Mouse (Mus musculus) ovary, postnatal 10 days (tissue): ENCODE data around the gene Reg3d.
"Not testable (repeated sequence)": the region's sequence is repeated elsewhere in the genome, so short reads cannot be mapped to it uniquely, and the experiment has no call there.

Experiments used
- DNase-seq: peaks from one replicate; pipeline ENCODE4 v3.0.0; 2022; ENCODE audit warnings: low spot score

The Reg3d gene

GRCm38 (mm10) chr6:78378765-78379164 is at the start of gene Reg3d:
Gene Reg3d, minus strand, starts transcription at chr6:78378865.
- DNase-seq, result no peak

GRCm38 (mm10) chr6:78425497-78425896 is 46.8 kb upstream of the Reg3d start:
- DNase-seq, result no peak

- not testable (repeated sequence) for DNase-seq
These were observed 43.7 kb upstream of the Reg3d start, which contains the start of gene Reg1 for GRCm38 (mm10) chr6:78422411-78422810. Gene Reg1, plus strand, starts transcription at chr6:78422711.

GRCm38 (mm10) chr6:78395323-78395722 is 16.7 kb upstream of the Reg3d start, which contains the start of gene Reg2:
Gene Reg2, plus strand, starts transcription at chr6:78395623.
- DNase-seq, result not testable (repeated sequence)

GRCm38 (mm10) chr6:78385609-78386008 is 6.9 kb upstream of the Reg3d start:
- DNase-seq, result no peak

GRCm38 (mm10) chr6:78380409-78380808 is 1.7 kb upstream of the Reg3d start, which contains the start of gene Reg3a:
Gene Reg3a, plus strand, starts transcription at chr6:78380709.
- DNase-seq, result no peak

- DNase-seq, result no peak
These were observed 8.3 kb downstream of the Reg3d start, which contains the start of gene Reg3b for GRCm38 (mm10) chr6:78370357-78370756. Gene Reg3b, plus strand, starts transcription at chr6:78370657.

GRCm38 (mm10) chr6:78361971-78362563 is 16.6 kb downstream of the Reg3d start:
- no peak for DNase-seq

- DNase-seq, result no peak
These were observed 37.0 kb downstream of the Reg3d start for GRCm38 (mm10) chr6:78341689-78342088.

GRCm38 (mm10) chr6:78340296-78340695 is 38.4 kb downstream of the Reg3d start:
- DNase-seq, result no peak

- no peak for DNase-seq
These were observed 46.6 kb downstream of the Reg3d start for GRCm38 (mm10) chr6:78331919-78332569.

- DNase-seq, result no peak
These were observed 49.5 kb downstream of the Reg3d start for GRCm38 (mm10) chr6:78329166-78329565.

- DNase-seq, result no peak
These were observed 50.9 kb downstream of the Reg3d start for GRCm38 (mm10) chr6:78327798-78328197.
